Mouse (Mus musculus): ENCODE measurements at regions not wholly inside any gene's neighbourhood (a gene's known extent, or its start where the extent isn't known, plus 50 kb on each side); places are given as distances from the start of the nearest gene placed in this dataset.

DNA sequence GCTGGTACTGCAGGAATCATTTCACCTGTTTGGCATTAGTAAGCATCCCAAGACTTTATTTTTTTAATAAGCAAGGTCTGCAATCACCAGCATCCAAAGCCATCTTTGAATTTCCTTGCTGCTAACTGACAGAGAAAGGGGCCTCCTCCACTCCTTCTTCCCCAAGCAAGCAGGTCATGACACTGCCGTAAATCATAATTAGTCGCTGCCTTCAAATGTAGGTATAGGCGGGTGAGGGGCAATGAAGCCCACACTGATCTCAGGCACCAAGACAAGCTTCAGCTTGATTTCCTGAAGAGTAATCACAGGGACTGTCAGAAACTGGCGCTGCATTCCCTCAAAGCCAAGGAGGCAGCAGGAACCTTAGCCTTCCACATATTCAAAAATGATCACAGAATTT lies 73.3 kb upstream of the Ptprt start:
- no peak for DNase-seq (ENCODE audit: low read depth, low spot score)

DNA sequence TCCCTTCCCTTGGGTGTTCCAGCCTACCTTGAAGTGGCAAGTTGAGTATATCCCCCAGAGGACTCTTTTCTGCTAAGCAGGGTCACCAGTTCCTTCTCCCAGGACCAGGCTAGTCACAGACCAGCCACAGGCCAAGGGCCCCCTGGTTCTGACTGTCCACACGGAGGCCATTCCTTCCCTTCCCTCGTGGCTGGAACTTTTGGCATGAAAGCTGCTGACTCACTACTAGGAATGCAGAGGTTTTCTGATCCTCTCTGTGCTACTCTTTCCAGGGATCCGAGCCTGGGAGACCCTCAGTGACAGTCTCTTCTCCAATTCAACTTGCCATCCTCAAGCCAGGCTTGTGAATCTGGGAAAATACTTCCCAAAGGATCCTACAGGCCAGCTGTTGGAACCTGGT lies 59.1 kb upstream of the Ptprt start:
- DNase-seq (ENCODE audit: low read depth, low spot score): no peak

DNA sequence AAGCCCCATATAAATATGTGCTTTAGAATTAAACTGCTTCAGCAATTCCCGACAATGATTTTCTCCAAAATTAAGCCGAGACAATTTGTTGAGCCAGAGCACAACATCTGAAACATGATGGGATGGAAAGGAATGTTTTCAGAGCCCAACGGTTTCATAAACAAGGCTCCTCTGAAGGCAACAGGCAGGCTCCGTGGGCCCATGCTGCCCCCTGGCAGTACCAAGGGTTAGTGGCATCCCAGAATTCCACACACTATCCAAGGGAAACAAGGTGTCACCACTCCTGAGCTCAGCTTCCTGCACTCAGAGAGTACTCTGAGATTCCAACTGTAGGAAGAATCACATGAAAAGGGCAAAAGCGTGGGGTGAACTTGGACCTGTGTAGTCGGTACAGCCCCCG lies 57.5 kb upstream of the Ptprt start:
- no peak for DNase-seq (ENCODE audit: low read depth, low spot score)

DNA sequence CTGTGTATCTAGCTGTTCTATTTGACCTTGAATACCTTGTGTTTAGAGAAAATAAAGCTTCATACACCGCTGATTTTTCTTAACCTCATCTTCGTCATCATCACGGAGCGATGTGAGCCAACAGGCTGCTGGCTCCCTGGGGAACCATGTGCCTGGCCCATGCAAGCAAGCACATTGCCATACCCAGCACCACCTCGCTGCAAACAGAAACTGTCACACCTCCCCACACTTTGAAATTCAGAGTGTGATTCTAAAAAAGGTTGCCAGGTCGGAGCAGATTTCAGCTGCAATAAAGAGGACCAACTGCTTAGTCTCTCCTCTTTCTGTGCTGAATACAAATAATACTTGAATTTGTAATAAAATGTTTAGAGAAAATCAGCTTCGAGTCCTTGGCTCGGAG lies 54.0 kb upstream of the Ptprt start:
- peak; percentile 67 for DNase-seq (ENCODE audit: low read depth, low spot score)

DNA sequence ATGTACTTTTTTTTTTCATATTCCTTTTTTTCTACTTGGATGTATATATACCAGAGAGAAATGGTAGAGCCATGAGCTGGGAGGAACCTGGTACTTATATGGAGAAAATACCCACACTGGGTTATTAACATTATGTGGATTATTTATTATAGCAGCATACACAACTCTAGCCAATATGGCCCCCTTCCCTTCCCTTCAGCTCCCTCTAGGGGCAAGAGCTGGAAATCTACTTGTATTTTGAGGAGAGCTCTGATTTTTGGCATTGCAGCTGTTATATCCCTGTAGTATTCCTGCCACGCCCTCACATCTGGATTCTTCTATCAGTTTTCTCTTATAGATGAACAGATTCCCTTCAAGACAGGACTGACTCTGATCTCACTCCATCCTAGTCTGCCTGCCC lies 52.0 kb upstream of the Ptprt start:
- DNase-seq (ENCODE audit: low read depth, low spot score): no peak

DNA sequence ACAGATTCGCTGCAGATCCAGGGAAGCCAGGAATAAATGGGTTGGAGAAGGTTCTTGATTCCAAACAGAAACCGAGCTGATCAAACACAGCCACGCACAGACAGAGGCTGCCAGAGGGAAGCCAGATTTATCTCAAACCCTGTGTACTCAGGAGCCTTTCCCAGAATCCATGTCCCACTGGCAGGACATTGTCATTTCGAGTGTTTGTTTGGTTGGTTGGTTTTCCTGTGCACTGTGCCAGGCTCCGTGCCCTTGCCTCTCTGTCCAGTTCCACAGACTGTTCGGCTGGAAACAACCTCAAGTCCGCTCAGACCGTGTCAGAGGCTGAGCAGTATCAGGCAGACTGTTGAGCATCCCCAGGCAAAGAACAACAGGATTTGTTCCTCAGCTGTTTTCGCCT lies 51.4 kb upstream of the Ptprt start:
- DNase-seq (ENCODE audit: low read depth, low spot score): no peak

All from telencephalon, adult 2 months (tissue).